Mouse (Mus musculus): ENCODE measurements at regions not wholly inside any gene's neighbourhood (a gene's known extent, or its start where the extent isn't known, plus 50 kb on each side); places are given as distances from the start of the nearest gene placed in this dataset.

DNA sequence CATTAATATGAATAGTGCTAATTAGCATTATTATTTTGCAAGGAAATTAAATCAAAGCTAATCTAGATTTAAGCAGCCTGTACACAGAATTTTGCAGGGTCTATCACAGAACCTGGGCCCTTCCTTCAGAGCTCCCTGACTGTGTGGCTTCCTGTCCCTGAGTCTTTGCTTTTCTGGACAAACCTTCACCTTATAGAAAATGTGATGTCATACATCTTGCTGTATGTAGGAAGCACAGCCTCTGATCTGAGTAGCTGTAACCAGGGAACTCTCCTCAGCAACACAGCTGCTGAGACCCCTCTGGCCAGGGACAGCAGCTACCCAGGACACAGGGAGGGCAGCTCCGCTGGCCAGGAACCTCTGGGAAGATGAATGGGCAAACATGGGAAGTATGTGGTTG, 51.7 kb upstream of the Camk1g start:
- Histone ChIP-seq H3K27me3 (ENCODE audit: control insufficient read depth, insufficient read depth, low read length) (no peaks in the 10 kb centered on the region; the same call in 1 of the 2 replicates), H3K27ac (ENCODE audit: insufficient read depth, low read length) (no peak overlapping the region), H3K4me1 (ENCODE audit: control insufficient read depth, insufficient read depth, low read length) (no peaks in the 10 kb centered on the region), H3K4me3 (replicated peaks; ENCODE audit: insufficient read depth, low read depth, low read length) (no peak overlapping the region)
- TF ChIP-seq CTCF (IDR thresholded peaks at IDR 0.05; ENCODE audit: borderline replicate concordance, insufficient read depth, low read depth, low read length) (no peak), POLR2A (IDR thresholded peaks at IDR 0.05; ENCODE audit: borderline replicate concordance, insufficient read depth, low read length) (no peak)
- no peak for DNase-seq
- WGBS = 97% methylated on average over 1 of the region's 1 CpGs

DNA sequence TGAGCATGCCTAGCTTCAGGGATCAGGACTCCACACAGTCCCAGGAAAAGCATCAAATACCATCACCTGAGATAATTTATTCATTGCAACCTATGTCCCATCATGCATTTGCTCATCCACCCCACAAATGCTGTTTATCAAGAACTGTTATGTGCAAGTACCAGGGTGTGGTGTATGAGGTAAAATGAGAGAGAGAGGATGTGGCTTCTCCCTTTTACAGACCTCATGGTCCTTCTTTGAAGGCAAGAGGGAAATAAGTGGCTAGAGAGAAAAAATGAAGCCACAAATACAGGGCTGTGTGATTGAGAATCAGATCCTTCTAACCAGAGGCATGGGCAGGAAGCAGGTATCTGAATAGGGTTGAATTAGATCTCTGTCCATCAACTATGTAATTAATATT, 51.3 kb upstream of the Camk1g start:
- Histone ChIP-seq H3K27me3 (ENCODE audit: control insufficient read depth, insufficient read depth, low read length) (no peaks in the 10 kb centered on the region; the same call in 1 of the 2 replicates), H3K27ac (ENCODE audit: insufficient read depth, low read length) (no peak overlapping the region), H3K4me1 (ENCODE audit: control insufficient read depth, insufficient read depth, low read length) (no peaks in the 10 kb centered on the region), H3K4me3 (replicated peaks; ENCODE audit: insufficient read depth, low read depth, low read length) (no peak overlapping the region)
- TF ChIP-seq CTCF (IDR thresholded peaks at IDR 0.05; ENCODE audit: borderline replicate concordance, insufficient read depth, low read depth, low read length) (no peak), POLR2A (IDR thresholded peaks at IDR 0.05; ENCODE audit: borderline replicate concordance, insufficient read depth, low read length) (no peak)
- no peak for DNase-seq
